Mouse (Mus musculus) stomach, postnatal 0 days (tissue): ENCODE measurements around the gene Brd9.

Experiments used
- CTCF ChIP-seq: IDR thresholded peaks from 2 replicates; pipeline ENCODE4 v1.5.1; 2016; ENCODE audit warnings: antibody characterized with exemption, low read depth, mild to moderate bottlenecking, moderate library complexity
- EP300 ChIP-seq: optimal IDR thresholded peaks from 2 replicates; pipeline ENCODE3; 2016; ENCODE audit warnings: antibody characterized with exemption

DNA sequence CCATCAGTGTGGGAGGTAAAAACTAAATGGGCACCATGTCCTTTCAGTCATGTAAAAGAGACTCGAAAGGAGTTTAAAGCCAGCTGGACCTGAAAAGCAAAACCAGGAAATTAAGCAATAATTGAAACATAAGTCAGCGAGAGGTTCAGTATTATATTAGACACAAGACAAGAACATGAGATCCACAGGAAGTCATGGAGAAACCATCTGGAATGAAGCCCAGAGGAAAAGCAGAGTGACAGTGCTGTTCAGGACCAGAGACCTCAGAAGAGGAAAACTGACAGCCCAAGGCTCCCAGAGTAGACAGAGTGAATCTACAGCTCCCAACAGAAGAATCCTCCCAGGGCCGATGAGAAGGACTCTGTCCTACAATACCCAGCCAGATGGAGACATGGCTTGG is 40.0 kb upstream of the Brd9 start:
- TF ChIP-seq CTCF = no peak
- TF ChIP-seq EP300 = no peak
